Mouse (Mus musculus): Measurements from ENCODE around the gene Eya2. TPM values are rescaled to one million over a fixed set of nuclear protein-coding genes. Genes with fewer than 3 reads are reported as not detected.

The Eya2 gene
- total RNA-seq, 2 experiments from 2014 or later, result 1.5 to 2.7 TPM

- DNase-seq, result no peak
Observed at GRCm38 (mm10) chr2:165595676-165596070, 841 bp downstream of the Eya2 start.

GRCm38 (mm10) chr2:165596141-165596540 lies 1.3 kb downstream of the Eya2 start:
- DNase-seq, result no peak

- DNase-seq, result no peak
Observed at GRCm38 (mm10) chr2:165597536-165597935, 2.7 kb downstream of the Eya2 start.

GRCm38 (mm10) chr2:165598139-165598538 lies 3.3 kb downstream of the Eya2 start:
- DNase-seq, result no peak

GRCm38 (mm10) chr2:165599566-165599965 lies 4.7 kb downstream of the Eya2 start:
- DNase-seq, result no peak

- DNase-seq, result no peak
Observed at GRCm38 (mm10) chr2:165600926-165601325, 6.1 kb downstream of the Eya2 start.

GRCm38 (mm10) chr2:165601605-165602004 lies 6.8 kb downstream of the Eya2 start:
- no peak for DNase-seq

GRCm38 (mm10) chr2:165603775-165604174 lies 8.9 kb downstream of the Eya2 start:
- DNase-seq, result no peak

- no peak for DNase-seq
Observed at GRCm38 (mm10) chr2:165611551-165612253, 16.9 kb downstream of the Eya2 start.

- DNase-seq, result peak; percentile 40
Observed at GRCm38 (mm10) chr2:165613741-165614339, 19.0 kb downstream of the Eya2 start.

- DNase-seq, result no peak
Observed at GRCm38 (mm10) chr2:165621488-165621887, 26.7 kb downstream of the Eya2 start.

GRCm38 (mm10) chr2:165622596-165622995 lies 27.8 kb downstream of the Eya2 start:
- DNase-seq, result no peak

GRCm38 (mm10) chr2:165626826-165627225 lies 32.0 kb downstream of the Eya2 start:
- no peak for DNase-seq

- no peak for DNase-seq
Observed at GRCm38 (mm10) chr2:165627974-165628373, 33.1 kb downstream of the Eya2 start.

- DNase-seq, result no peak
Observed at GRCm38 (mm10) chr2:165629900-165630299, 35.1 kb downstream of the Eya2 start.

GRCm38 (mm10) chr2:165633011-165633785 lies 38.4 kb downstream of the Eya2 start:
- no peak for DNase-seq

- DNase-seq, result no peak
Observed at GRCm38 (mm10) chr2:165634481-165634880, 39.6 kb downstream of the Eya2 start.

GRCm38 (mm10) chr2:165639075-165639755 lies 44.4 kb downstream of the Eya2 start:
- no peak for DNase-seq

GRCm38 (mm10) chr2:165641909-165642505 lies 47.2 kb downstream of the Eya2 start:
- DNase-seq, result no peak

- DNase-seq, result no peak
Observed at GRCm38 (mm10) chr2:165643596-165643995, 48.8 kb downstream of the Eya2 start.

- no peak for DNase-seq
Observed at GRCm38 (mm10) chr2:165644057-165644456, 49.2 kb downstream of the Eya2 start.

GRCm38 (mm10) chr2:165651031-165651430 lies 56.2 kb downstream of the Eya2 start:
- DNase-seq, result no peak

Measured in heart, postnatal 4 days (tissue).